In the genomic region with DNA sequence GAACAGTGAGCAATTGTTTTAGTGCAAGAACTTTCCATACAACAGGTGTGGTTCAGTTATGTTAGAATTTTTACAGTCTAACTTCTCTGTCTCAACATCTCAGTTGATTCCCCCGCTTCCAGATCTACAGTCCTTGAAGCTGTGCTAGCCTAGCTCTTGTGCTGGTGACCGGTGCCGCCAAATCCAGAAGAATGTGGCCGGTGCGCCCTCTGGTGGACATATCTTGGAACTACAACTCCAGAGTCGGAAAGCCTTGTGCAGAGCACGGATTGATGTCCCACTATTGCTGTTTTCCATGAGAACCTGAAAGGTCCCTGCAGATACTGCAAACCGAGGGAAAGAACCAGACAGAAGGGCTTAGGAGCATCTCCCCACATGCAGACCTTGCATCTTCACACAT, we compare ENCODE assay signal across 9 mouse cellular contexts. TPM values are rescaled to one million over a fixed set of nuclear protein-coding genes. Genes with fewer than 3 reads are reported as not detected.
DNase-seq lines count a peak whose midpoint lies in the region; ATAC-seq and TF ChIP-seq lines count a peak whose summit lies in the region.
"Had no signal": no experiment of that assay in that cellular context is flagged by ENCODE, and none has a peak within 500 bp of the region (broad histone marks: within the 10 kb centered on the region; RNA-seq: fewer than 3 reads in every experiment).

No protein-coding gene starts in this region.

- TF ChIP-seq EP300 in stomach, postnatal 0 days (optimal IDR thresholded peaks at IDR 0.05) = no peak

- DNase-seq in A20 (ENCODE audit: low read depth, low spot score) = peak; percentile 77
- peak; percentile 92 for DNase-seq in adrenal gland, postnatal 14 days
- DNase-seq in embryo, embryonic 9.5 days (ENCODE audit: extremely low spot score) = peak; percentile 91
- DNase-seq in heart, adult 11 months = peak; percentile 95
- peak; percentile 47 for DNase-seq in liver, adult 2 months (ENCODE audit: extremely low read depth, low read depth, low spot score)
- peak; percentile 89 for DNase-seq in neural tube, embryonic 11.5 days (ENCODE audit: low spot score)
- DNase-seq in stomach, postnatal 0 days (ENCODE audit: low spot score) = peak; percentile 90

- H3K4me3 ChIP-seq in kidney, embryonic 16.5 days (ENCODE audit: low read length) = no peak overlapping the region
- no peak overlapping the region for H3K4me3 ChIP-seq in liver, adult 2 months (ENCODE audit: insufficient read depth, low read depth, low read length)
- H3K4me3 ChIP-seq in neural tube, embryonic 11.5 days (ENCODE audit: low read depth, low read length) = no peak overlapping the region
- H3K4me3 ChIP-seq in stomach, postnatal 0 days (ENCODE audit: low read depth, low read length) = no peak overlapping the region
- H3K4me3 ChIP-seq: embryonic facial prominence, embryonic 12.5 days had no signal

- ATAC-seq in kidney, embryonic 16.5 days (ENCODE audit: low FRiP score, low TSS enrichment) = peak; percentile 35; the same call in 1 of the 2 replicates
- no peak for ATAC-seq in neural tube, embryonic 11.5 days (ENCODE audit: insufficient read depth, low FRiP score, low TSS enrichment)
- peak; percentile 35; the same call in 1 of the 2 replicates for ATAC-seq in stomach, postnatal 0 days (ENCODE audit: low FRiP score, low TSS enrichment)

- no peaks in the 10 kb centered on the region for H3K4me1 ChIP-seq in kidney, embryonic 16.5 days (ENCODE audit: insufficient read depth, low read length)
- no peaks in the 10 kb centered on the region for H3K4me1 ChIP-seq in liver, adult 2 months (ENCODE audit: control insufficient read depth, insufficient read depth, low read length)
- peaks cover 6% of the 10 kb centered on the region; the same call in 1 of the 2 replicates for H3K4me1 ChIP-seq in neural tube, embryonic 11.5 days (ENCODE audit: control insufficient read depth, insufficient read depth, low read length)
- no peaks in the 10 kb centered on the region for H3K4me1 ChIP-seq in stomach, postnatal 0 days (replicated peaks; ENCODE audit: control insufficient read depth, insufficient read depth)
- H3K4me1 ChIP-seq: embryonic facial prominence, embryonic 12.5 days had no signal

- no peaks in the 10 kb centered on the region for H3K36me3 ChIP-seq in kidney, embryonic 16.5 days (ENCODE audit: insufficient read depth, low read length)
- no peaks in the 10 kb centered on the region for H3K36me3 ChIP-seq in liver, adult 2 months (ENCODE audit: control insufficient read depth, insufficient read depth, low read length)
- no peaks in the 10 kb centered on the region for H3K36me3 ChIP-seq in neural tube, embryonic 11.5 days (ENCODE audit: control insufficient read depth, insufficient read depth, low read length)
- H3K36me3 ChIP-seq in stomach, postnatal 0 days (ENCODE audit: control insufficient read depth, insufficient read depth, low read length) = no peaks in the 10 kb centered on the region
- H3K36me3 ChIP-seq: embryonic facial prominence, embryonic 12.5 days had no signal

- no peaks in the 10 kb centered on the region for H3K79me2 ChIP-seq in liver, adult 2 months (ENCODE audit: control insufficient read depth, insufficient read depth, low read length)

- TF ChIP-seq POLR2A in liver, adult 2 months (IDR thresholded peaks at IDR 0.05; ENCODE audit: extremely low read depth, insufficient read depth, low read length) = no peak

- no peak overlapping the region for H3K27ac ChIP-seq in kidney, embryonic 16.5 days (ENCODE audit: low read length)
- H3K27ac ChIP-seq in liver, adult 2 months (replicated peaks; ENCODE audit: insufficient read depth, low read depth, low read length) = no peak overlapping the region
- H3K27ac ChIP-seq in neural tube, embryonic 11.5 days (ENCODE audit: low read depth, low read length) = no peak overlapping the region
- H3K27ac ChIP-seq in stomach, postnatal 0 days (replicated peaks) = no peak overlapping the region
- H3K27ac ChIP-seq: embryonic facial prominence, embryonic 12.5 days had no signal

- TF ChIP-seq CTCF in liver, adult 2 months (IDR thresholded peaks at IDR 0.05; ENCODE audit: low read depth, low read length) = peak; percentile 93
- TF ChIP-seq CTCF in stomach, postnatal 0 days (IDR thresholded peaks at IDR 0.05; ENCODE audit: low read depth) = peak; percentile 98

- WGBS in kidney, embryonic 16.5 days = 6% methylated on average over 8 of the region's 8 CpGs
- WGBS in liver, adult 2 months = 3% methylated on average over 8 of the region's 8 CpGs
- 7% methylated on average over 8 of the region's 8 CpGs for WGBS in neural tube, embryonic 11.5 days
- WGBS in stomach, postnatal 0 days = 5% methylated on average over 8 of the region's 8 CpGs

- no peaks in the 10 kb centered on the region for H3K27me3 ChIP-seq in kidney, embryonic 16.5 days (ENCODE audit: insufficient read depth, low read length)
- H3K27me3 ChIP-seq in liver, adult 2 months (ENCODE audit: control insufficient read depth, insufficient read depth, low read length) = no peaks in the 10 kb centered on the region
- no peaks in the 10 kb centered on the region for H3K27me3 ChIP-seq in neural tube, embryonic 11.5 days (ENCODE audit: control insufficient read depth, insufficient read depth, low read length)
- H3K27me3 ChIP-seq in stomach, postnatal 0 days (ENCODE audit: control insufficient read depth, insufficient read depth, low read length) = no peaks in the 10 kb centered on the region
- H3K27me3 ChIP-seq: embryonic facial prominence, embryonic 12.5 days had no signal

- no peak overlapping the region for H3K9ac ChIP-seq in kidney, embryonic 16.5 days (replicated peaks; ENCODE audit: low read length)
- H3K9ac ChIP-seq in liver, adult 2 months (ENCODE audit: low read depth, low read length) = no peak overlapping the region
- H3K9ac ChIP-seq in neural tube, embryonic 11.5 days (ENCODE audit: low read length) = no peak overlapping the region
- H3K9ac ChIP-seq in stomach, postnatal 0 days (ENCODE audit: low read length) = no peak overlapping the region
- H3K9ac ChIP-seq: embryonic facial prominence, embryonic 12.5 days had no signal

- H3K9me3 ChIP-seq in kidney, embryonic 16.5 days (ENCODE audit: low read length) = no peaks in the 10 kb centered on the region
- no peaks in the 10 kb centered on the region for H3K9me3 ChIP-seq in neural tube, embryonic 11.5 days (ENCODE audit: control insufficient read depth, low read length)
- no peaks in the 10 kb centered on the region for H3K9me3 ChIP-seq in stomach, postnatal 0 days (ENCODE audit: control insufficient read depth, low read length)
- H3K9me3 ChIP-seq: embryonic facial prominence, embryonic 12.5 days had no signal

- no peak overlapping the region for H3K4me2 ChIP-seq in kidney, embryonic 16.5 days (replicated peaks; ENCODE audit: low read depth, low read length)
- H3K4me2 ChIP-seq in neural tube, embryonic 11.5 days (ENCODE audit: low read depth) = no peak overlapping the region
- no peak overlapping the region for H3K4me2 ChIP-seq in stomach, postnatal 0 days (replicated peaks; ENCODE audit: low read depth)
- H3K4me2 ChIP-seq: embryonic facial prominence, embryonic 12.5 days had no signal

RNA-seq across cellular contexts. Expression of gene Coro2b, which starts 13.0 kb away (rescaled TPM):
- total RNA-seq in adrenal gland, postnatal 14 days (2021) = 15.9 and 20.6 TPM in 2 replicates
- polyA plus RNA-seq in kidney, embryonic 16.5 days (2015; fragmentation: Nextera tagmentation; extraction: Ambion mirVana) = 19.9 and 22.1 TPM in 2 replicates
- total RNA-seq in liver, adult 2 months (2014; rRNA removed) = 1.5 and 2.2 TPM in 2 replicates
- 1.3 and 2.7 TPM in 2 replicates for polyA plus RNA-seq in liver, adult 2 months (2012; rRNA removed)
- polyA plus RNA-seq in neural tube, embryonic 11.5 days (2014; fragmentation: Nextera tagmentation; extraction: Ambion mirVana) = 23.7 and 24.5 TPM in 2 replicates
- 4.9 and 5.4 TPM in 2 replicates for polyA plus RNA-seq in stomach, postnatal 0 days (2015; fragmentation: Nextera tagmentation; extraction: Ambion mirVana)
